Mouse (Mus musculus): ENCODE measurements around the gene Riok2.

- no peak for TF ChIP-seq POLR2A (IDR thresholded peaks at IDR 0.05; ENCODE audit: borderline replicate concordance, insufficient read depth, low read length)
- TF ChIP-seq CTCF (IDR thresholded peaks at IDR 0.05; ENCODE audit: borderline replicate concordance, insufficient read depth, low read depth, low read length) = no peak
Measured at GRCm38 (mm10) chr17:17375581-17375980, 1.5 kb downstream of the Riok2 start.
